Mouse (Mus musculus): ENCODE measurements at regions not wholly inside any gene's neighbourhood (a gene's known extent, or its start where the extent isn't known, plus 50 kb on each side); places are given as distances from the start of the nearest gene placed in this dataset.

DNA sequence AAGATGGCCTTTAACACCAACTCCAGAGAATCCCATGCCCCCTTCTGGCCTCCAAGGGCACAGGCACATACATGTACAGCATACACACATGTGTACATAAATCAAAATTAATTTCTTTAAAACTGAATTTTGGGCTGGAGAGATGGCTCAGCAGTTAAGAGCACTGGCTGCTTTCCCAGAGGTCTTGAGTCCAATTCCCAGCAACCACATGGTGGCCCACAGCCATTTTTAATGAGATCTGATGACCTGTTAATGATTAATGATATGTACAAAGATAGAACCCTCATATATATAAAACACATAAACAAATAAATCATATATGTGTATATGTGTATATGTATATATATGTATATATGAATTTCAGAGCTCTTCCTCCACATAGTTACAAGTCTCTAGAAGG, 66.8 kb downstream of the Rplp1 start:
- TF ChIP-seq POLR2A (IDR thresholded peaks at IDR 0.05; ENCODE audit: borderline replicate concordance, extremely low read depth, insufficient read depth, insufficient read length, poor library complexity, severe bottlenecking): no peak
- no peak for TF ChIP-seq CTCF (IDR thresholded peaks at IDR 0.05; ENCODE audit: borderline replicate concordance, extremely low read depth, insufficient read depth, insufficient read length)

Data from brain, embryonic 14.5 days (tissue).